Mouse (Mus musculus): ENCODE results near the gene Cotl1.
"Not testable (repeated sequence)": the region's sequence is repeated elsewhere in the genome, so short reads cannot be mapped to it uniquely, and the experiment has no call there.

The Cotl1 gene

GRCm38 (mm10) chr8:119840275-119840808, at the start of gene Cotl1:
Gene Cotl1 (minus strand): TSS chr8:119840544.
- peak; percentile 97 to 98 for DNase-seq

- DNase-seq = no peak
These were observed 47.7 kb upstream of the Cotl1 start for GRCm38 (mm10) chr8:119888012-119888411.

- DNase-seq = peak; percentile 40 to 41
These were observed 46.8 kb upstream of the Cotl1 start for GRCm38 (mm10) chr8:119887130-119887529.

GRCm38 (mm10) chr8:119885612-119886011, 45.3 kb upstream of the Cotl1 start:
- DNase-seq = no peak

GRCm38 (mm10) chr8:119883281-119883680, 42.9 kb upstream of the Cotl1 start:
- no peak for DNase-seq

GRCm38 (mm10) chr8:119881917-119882316, 41.6 kb upstream of the Cotl1 start:
- no peak for DNase-seq

- no peak for DNase-seq
These were observed 41.0 kb upstream of the Cotl1 start for GRCm38 (mm10) chr8:119881301-119881700.

- no peak for DNase-seq
These were observed 32.8 kb upstream of the Cotl1 start for GRCm38 (mm10) chr8:119873181-119873580.

GRCm38 (mm10) chr8:119869616-119870015, 29.3 kb upstream of the Cotl1 start:
- DNase-seq = no peak

GRCm38 (mm10) chr8:119862749-119863148, 22.4 kb upstream of the Cotl1 start:
- peak in 1 of 2 experiments; percentile 24 for DNase-seq

- DNase-seq = no peak
These were observed 22.0 kb upstream of the Cotl1 start for GRCm38 (mm10) chr8:119862390-119862734.

GRCm38 (mm10) chr8:119861706-119862389, 21.5 kb upstream of the Cotl1 start, which contains the start of gene Klhl36:
Gene Klhl36 (plus strand): TSS chr8:119862266.
- peak; percentile 97 to 99 for DNase-seq

- DNase-seq = no peak
These were observed 17.4 kb upstream of the Cotl1 start for GRCm38 (mm10) chr8:119857767-119858166.

GRCm38 (mm10) chr8:119855656-119856055, 15.3 kb upstream of the Cotl1 start:
- DNase-seq = no peak

GRCm38 (mm10) chr8:119854035-119854434, 13.7 kb upstream of the Cotl1 start:
- DNase-seq = no peak

- no peak for DNase-seq
These were observed 13.2 kb upstream of the Cotl1 start for GRCm38 (mm10) chr8:119853521-119853920.

GRCm38 (mm10) chr8:119847232-119847922, 7.0 kb upstream of the Cotl1 start:
- no peak for DNase-seq

GRCm38 (mm10) chr8:119845741-119846140, 5.4 kb upstream of the Cotl1 start:
- DNase-seq = not testable (repeated sequence)

- DNase-seq = no peak
These were observed 4.2 kb upstream of the Cotl1 start for GRCm38 (mm10) chr8:119844577-119844976.

GRCm38 (mm10) chr8:119843444-119843843, 3.1 kb upstream of the Cotl1 start:
- DNase-seq = peak; percentile 72 to 76

GRCm38 (mm10) chr8:119840905-119841411, 614 bp upstream of the Cotl1 start:
- DNase-seq = no peak

GRCm38 (mm10) chr8:119839419-119840021, 824 bp downstream of the Cotl1 start:
- no peak for DNase-seq

GRCm38 (mm10) chr8:119838983-119839340, 1.4 kb downstream of the Cotl1 start:
- no peak for DNase-seq

Measured in thymus, postnatal 36 days (tissue).